ENCODE assay signal across 8 mouse cellular contexts in the genomic region with DNA sequence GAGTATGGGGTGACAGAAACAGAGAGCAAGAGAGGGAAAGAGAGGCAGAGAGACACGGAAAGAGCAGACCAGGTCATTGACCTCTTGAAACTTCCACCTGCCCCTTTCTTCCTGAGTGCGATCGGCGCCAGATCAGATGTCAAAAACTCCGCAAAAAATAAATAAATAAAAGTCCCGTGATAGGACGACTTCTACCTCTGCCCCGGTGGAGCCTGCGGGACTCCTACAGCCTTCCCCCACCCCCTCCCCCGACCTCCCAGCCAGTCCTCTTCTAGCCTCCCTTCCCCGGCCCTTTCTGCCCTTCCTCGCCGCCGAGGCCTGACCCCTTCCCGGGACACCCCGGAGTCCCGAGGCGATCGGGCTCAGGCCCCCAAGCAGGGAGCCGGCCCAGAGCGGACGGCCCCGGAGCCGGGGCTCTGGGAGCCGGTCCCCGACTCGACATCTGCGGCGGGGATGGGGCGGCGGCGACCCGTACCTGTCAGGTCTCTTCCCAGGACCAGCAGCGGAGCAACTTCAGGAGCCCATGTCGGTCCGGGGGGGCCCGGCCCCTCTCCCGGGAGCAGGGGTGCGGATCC. TPM values are rescaled to one million over a fixed set of nuclear protein-coding genes. Genes with fewer than 3 reads are reported as not detected.
DNase-seq lines count a peak whose midpoint lies in the region; ATAC-seq and TF ChIP-seq lines count a peak whose summit lies in the region.

No protein-coding gene starts in this region.

- peak; percentile 33 for DNase-seq in kidney, postnatal 0 days (ENCODE audit: low spot score)
- no peak for DNase-seq in kidney, postnatal 14 days
- DNase-seq in hindbrain, embryonic 10.5 days (ENCODE audit: low spot score) = no peak
- DNase-seq in lung, postnatal 36 days = peak; percentile 15
- no peak for DNase-seq in thymus, postnatal 14 days
- no peak for DNase-seq in right cerebral cortex, postnatal 25 days
- DNase-seq in gastrocnemius, postnatal 25 days = no peak

- peak overlapping the region; percentile 85 for H3K4me2 ChIP-seq in kidney, postnatal 0 days (ENCODE audit: low read length)

- no peaks in the 10 kb centered on the region for H3K36me3 ChIP-seq in kidney, postnatal 0 days (ENCODE audit: insufficient read depth, low read length)
- H3K36me3 ChIP-seq in hindbrain, embryonic 10.5 days = 0 out of 2 replicates have a peak, but pooled peaks cover 3% of the 10 kb centered on the region

- TF ChIP-seq POLR2A in bone marrow, adult 2 months (IDR thresholded peaks at IDR 0.05; ENCODE audit: borderline replicate concordance, control insufficient read depth, low read depth, low read length) = no peak

- H3K27me3 ChIP-seq in kidney, postnatal 0 days (ENCODE audit: insufficient read depth, low read length) = no peaks in the 10 kb centered on the region
- no peaks in the 10 kb centered on the region for H3K27me3 ChIP-seq in hindbrain, embryonic 10.5 days (ENCODE audit: insufficient read depth, poor library complexity, severe bottlenecking)

- TF ChIP-seq CTCF in kidney, postnatal 0 days (IDR thresholded peaks at IDR 0.05; ENCODE audit: low read depth) = no peak
- no peak for TF ChIP-seq CTCF in bone marrow, adult 2 months (IDR thresholded peaks at IDR 0.05; ENCODE audit: control insufficient read depth, insufficient read depth, low read length)

- H3K4me3 ChIP-seq in kidney, postnatal 0 days (replicated peaks; ENCODE audit: low read depth, low read length) = peak overlapping the region; percentile 93
- peak overlapping the region; percentile 75 for H3K4me3 ChIP-seq in bone marrow, adult 2 months (replicated peaks; ENCODE audit: control insufficient read depth, low read depth, low read length)
- peak overlapping the region; percentile 90 for H3K4me3 ChIP-seq in hindbrain, embryonic 10.5 days

- peak overlapping the region; percentile 62; the same call in 1 of the 2 replicates for H3K27ac ChIP-seq in kidney, postnatal 0 days
- peak overlapping the region; percentile 83 for H3K27ac ChIP-seq in bone marrow, adult 2 months (ENCODE audit: control insufficient read depth, insufficient read depth, low read depth, low read length, poor library complexity)
- peak overlapping the region; percentile 91 for H3K27ac ChIP-seq in hindbrain, embryonic 10.5 days

- WGBS in kidney, postnatal 0 days = 0% methylated on average over 38 of the region's 39 CpGs
- WGBS in bone marrow, adult 2 months = under 1% methylated on average over 38 of the region's 39 CpGs
- 1% methylated on average over 39 of the region's 39 CpGs for WGBS in hindbrain, embryonic 10.5 days

- peak overlapping the region; percentile 82 for H3K9ac ChIP-seq in kidney, postnatal 0 days (ENCODE audit: low read depth, low read length)

- ATAC-seq in kidney, postnatal 0 days (replicated peaks; ENCODE audit: low FRiP score, low read depth) = peak; percentile 42

- peaks cover 6% of the 10 kb centered on the region for H3K4me1 ChIP-seq in kidney, postnatal 0 days (replicated peaks; ENCODE audit: insufficient read depth, low read length)
- H3K4me1 ChIP-seq in bone marrow, adult 2 months (ENCODE audit: control insufficient read depth, insufficient read depth, low read length) = no peaks in the 10 kb centered on the region
- H3K4me1 ChIP-seq in hindbrain, embryonic 10.5 days (replicated peaks) = peaks cover 26% of the 10 kb centered on the region

- no peaks in the 10 kb centered on the region for H3K9me3 ChIP-seq in kidney, postnatal 0 days (replicated peaks; ENCODE audit: low read length)
- no peaks in the 10 kb centered on the region for H3K9me3 ChIP-seq in hindbrain, embryonic 10.5 days

RNA-seq across cellular contexts. Expression of a gene that starts 14.7 kb away (rescaled TPM):
- 9.9 and 11.2 TPM in 2 replicates for polyA plus RNA-seq in kidney, postnatal 0 days (2015; fragmentation: Nextera tagmentation; extraction: Ambion mirVana)
- 9.5 and 14.6 TPM in 2 replicates for polyA plus RNA-seq in bone marrow, adult 2 months (2011; ENCODE audit: insufficient read depth, insufficient read length, low replicate concordance, missing spikeins)
- polyA plus RNA-seq in hindbrain, embryonic 10.5 days (2016; fragmentation: Nextera tagmentation; extraction: Ambion mirVana) = 19.5 and 22.0 TPM in 2 replicates
- total RNA-seq in gastrocnemius, postnatal 25 days (2021) = 10 to 100 TPM; 76.3 to 85.0 TPM

RNA-seq across cellular contexts. Expression of a gene that starts 30.9 kb away (rescaled TPM):
- 5.7 and 7.1 TPM in 2 replicates for polyA plus RNA-seq in kidney, postnatal 0 days (2015; fragmentation: Nextera tagmentation; extraction: Ambion mirVana)
- 16.6 and 31.3 TPM in 2 replicates for polyA plus RNA-seq in bone marrow, adult 2 months (2011; ENCODE audit: insufficient read depth, insufficient read length, low replicate concordance, missing spikeins)
- 8.0 and 8.6 TPM in 2 replicates for polyA plus RNA-seq in hindbrain, embryonic 10.5 days (2016; fragmentation: Nextera tagmentation; extraction: Ambion mirVana)
- 1 to 10 TPM; 8.0 to 9.1 TPM for total RNA-seq in gastrocnemius, postnatal 25 days (2021)

Comparison
In these comparisons a context has a peak if more than half of its experiments do, and no peak if none do; other contexts are left out.
1. DNase-seq: peak in kidney, postnatal 0 days (single experiment) and lung, postnatal 36 days (single experiment); none in kidney, postnatal 14 days (single experiment), hindbrain, embryonic 10.5 days (single experiment), thymus, postnatal 14 days (single experiment), right cerebral cortex, postnatal 25 days (single experiment) and gastrocnemius, postnatal 25 days (single experiment).
2. Peak in every context shown above with its lines, with median percentiles within 50 percentile points of each other: H3K27ac ChIP-seq and H3K4me3 ChIP-seq.